29 mouse cellular contexts compared by ENCODE assay signal in genomic region chr10:93756211-93756610, GRCm38 (mm10).
DNase-seq lines count a peak whose midpoint lies in the region; ATAC-seq lines count a peak whose summit lies in the region.
"Had no signal": no experiment of that assay in that cellular context is flagged by ENCODE, and none has a peak within 500 bp of the region (broad histone marks: within the 10 kb centered on the region; RNA-seq: fewer than 3 reads in every experiment).

No protein-coding gene starts in this region.

- DNase-seq in embryo, embryonic 10 days (ENCODE audit: low spot score): peak; percentile 19
- no peak for DNase-seq in embryo, embryonic 9.5 days (ENCODE audit: extremely low spot score)
- no peak for DNase-seq in hindbrain, embryonic 10.5 days (ENCODE audit: low spot score)
- no peak for DNase-seq in hindbrain, embryonic 14.5 days (ENCODE audit: low spot score)
- peak; percentile 91 for DNase-seq in Muller cell, postnatal 12 days (ENCODE audit: inconsistent ontology term)
- peak; percentile 11 for DNase-seq in forebrain, embryonic 14.5 days (ENCODE audit: low spot score)
- DNase-seq in adrenal gland, postnatal 10 days: no peak
- DNase-seq: adrenal gland, postnatal 14 days; cerebellum, adult 11 months; cerebellum, adult 9-11 months; gastrocnemius, postnatal 25 days; heart, adult 18-20 months; heart, postnatal 14 days; kidney, adult 8-10 months; kidney, postnatal 10 days; liver; lung, postnatal 36 days; thymus, adult 2 months; thymus, postnatal 4 days had no signal

- H3K27me3 ChIP-seq in hindbrain, embryonic 10.5 days (ENCODE audit: insufficient read depth, poor library complexity, severe bottlenecking): peaks cover 17% of the 10 kb centered on the region; the same call in 1 of the 2 replicates
- H3K27me3 ChIP-seq in hindbrain, embryonic 14.5 days (ENCODE audit: control insufficient read depth, insufficient read depth, low read length): no peaks in the 10 kb centered on the region
- no peaks in the 10 kb centered on the region for H3K27me3 ChIP-seq in forebrain, embryonic 14.5 days (replicated peaks; ENCODE audit: control insufficient read depth, insufficient read depth, low read length)
- H3K27me3 ChIP-seq: embryonic facial prominence, embryonic 15.5 days; liver, embryonic 15.5 days; lung, embryonic 15.5 days had no signal

- no peak overlapping the region for H3K4me2 ChIP-seq in hindbrain, embryonic 14.5 days (replicated peaks)
- no peak overlapping the region for H3K4me2 ChIP-seq in forebrain, embryonic 14.5 days (ENCODE audit: low read length)
- H3K4me2 ChIP-seq: embryonic facial prominence, embryonic 15.5 days; heart, embryonic 13.5 days; hindbrain, embryonic 13.5 days; liver, embryonic 15.5 days; lung, embryonic 15.5 days; neural tube, embryonic 13.5 days had no signal

- WGBS in hindbrain, embryonic 10.5 days: 41% methylated on average over 10 of the region's 10 CpGs
- 29% methylated on average over 10 of the region's 10 CpGs for WGBS in hindbrain, embryonic 14.5 days
- WGBS in forebrain, embryonic 14.5 days: 9% methylated on average over 10 of the region's 10 CpGs

- H3K4me3 ChIP-seq in hindbrain, embryonic 10.5 days: no peak overlapping the region
- H3K4me3 ChIP-seq in hindbrain, embryonic 14.5 days (replicated peaks; ENCODE audit: low read length): no peak overlapping the region
- H3K4me3 ChIP-seq in forebrain, embryonic 14.5 days (ENCODE audit: low read depth, low read length): no peak overlapping the region
- H3K4me3 ChIP-seq: embryonic facial prominence, embryonic 15.5 days; heart, embryonic 13.5 days; hindbrain, embryonic 13.5 days; layer of hippocampus, adult 2 months; limb, embryonic 10.5 days; liver, embryonic 15.5 days; lung, embryonic 15.5 days; myocyte; neural tube, embryonic 13.5 days had no signal

- H3K4me1 ChIP-seq in hindbrain, embryonic 10.5 days (replicated peaks): peaks cover 34% of the 10 kb centered on the region
- no peaks in the 10 kb centered on the region for H3K4me1 ChIP-seq in hindbrain, embryonic 14.5 days (replicated peaks; ENCODE audit: control insufficient read depth, insufficient read depth, low read length)
- H3K4me1 ChIP-seq in forebrain, embryonic 14.5 days (ENCODE audit: control insufficient read depth, insufficient read depth, low read length): 0 out of 2 replicates have a peak, but pooled peaks cover 5% of the 10 kb centered on the region
- H3K4me1 ChIP-seq: embryonic facial prominence, embryonic 15.5 days; lung, embryonic 15.5 days had no signal

- no peak overlapping the region for H3K9ac ChIP-seq in hindbrain, embryonic 14.5 days
- no peak overlapping the region for H3K9ac ChIP-seq in forebrain, embryonic 14.5 days (ENCODE audit: low read length)
- H3K9ac ChIP-seq: embryonic facial prominence, embryonic 15.5 days; heart, embryonic 13.5 days; hindbrain, embryonic 13.5 days; liver, embryonic 15.5 days; lung, embryonic 15.5 days; neural tube, embryonic 13.5 days had no signal

- no peaks in the 10 kb centered on the region for H3K9me3 ChIP-seq in hindbrain, embryonic 10.5 days
- H3K9me3 ChIP-seq in hindbrain, embryonic 14.5 days (ENCODE audit: control insufficient read depth, low read length): no peaks in the 10 kb centered on the region
- H3K9me3 ChIP-seq in forebrain, embryonic 14.5 days (replicated peaks; ENCODE audit: control insufficient read depth, low read length): no peaks in the 10 kb centered on the region
- H3K9me3 ChIP-seq: embryonic facial prominence, embryonic 15.5 days; heart, embryonic 13.5 days; hindbrain, embryonic 13.5 days; limb, embryonic 10.5 days; liver, embryonic 15.5 days; lung, embryonic 15.5 days; neural tube, embryonic 13.5 days had no signal

- no peaks in the 10 kb centered on the region for H3K36me3 ChIP-seq in hindbrain, embryonic 10.5 days
- H3K36me3 ChIP-seq in hindbrain, embryonic 14.5 days (replicated peaks; ENCODE audit: control insufficient read depth, insufficient read depth): no peaks in the 10 kb centered on the region
- H3K36me3 ChIP-seq in forebrain, embryonic 14.5 days (ENCODE audit: control insufficient read depth, insufficient read depth, low read length): no peaks in the 10 kb centered on the region
- H3K36me3 ChIP-seq: embryonic facial prominence, embryonic 15.5 days; heart, embryonic 13.5 days; hindbrain, embryonic 13.5 days; limb, embryonic 10.5 days; liver, embryonic 15.5 days; lung, embryonic 15.5 days; neural tube, embryonic 13.5 days had no signal

- ATAC-seq in hindbrain, embryonic 14.5 days (ENCODE audit: low FRiP score): no peak
- no peak; the same call in 1 of the 2 replicates for ATAC-seq in forebrain, embryonic 14.5 days
- ATAC-seq in megakaryocyte, adult 5-6 weeks (ENCODE audit: poor library complexity, severe bottlenecking): no peak

- peak overlapping the region; percentile 0; the same call in 1 of the 2 replicates for H3K27ac ChIP-seq in hindbrain, embryonic 10.5 days
- no peak overlapping the region for H3K27ac ChIP-seq in hindbrain, embryonic 14.5 days
- H3K27ac ChIP-seq in forebrain, embryonic 14.5 days (ENCODE audit: low read depth, low read length): no peak overlapping the region
- H3K27ac ChIP-seq: embryonic facial prominence, embryonic 15.5 days; heart, embryonic 13.5 days; hindbrain, embryonic 13.5 days; layer of hippocampus, adult 2 months; limb, embryonic 10.5 days; liver, embryonic 15.5 days; lung, embryonic 15.5 days; neural tube, embryonic 13.5 days had no signal

Comparison
In these comparisons a context has a peak if more than half of its experiments do, and no peak if none do; other contexts are left out.
1. DNase-seq: peak in embryo, embryonic 10 days (single experiment), Muller cell, postnatal 12 days (single experiment) and forebrain, embryonic 14.5 days (single experiment); none in embryo, embryonic 9.5 days (single experiment), hindbrain, embryonic 10.5 days (single experiment), hindbrain, embryonic 14.5 days (single experiment) and adrenal gland, postnatal 10 days (single experiment).